Mouse (Mus musculus) CD4-positive, CD25-positive, alpha-beta regulatory T cell, adult 2 months (primary cell): Measurements from ENCODE around the gene Zc3h7b.

Experiments
- DNase-seq: peaks from one replicate; pipeline ENCODE4 v3.0.0-alpha.2; 2012; ENCODE audit warnings: low read depth, low spot score

The Zc3h7b gene

DNA sequence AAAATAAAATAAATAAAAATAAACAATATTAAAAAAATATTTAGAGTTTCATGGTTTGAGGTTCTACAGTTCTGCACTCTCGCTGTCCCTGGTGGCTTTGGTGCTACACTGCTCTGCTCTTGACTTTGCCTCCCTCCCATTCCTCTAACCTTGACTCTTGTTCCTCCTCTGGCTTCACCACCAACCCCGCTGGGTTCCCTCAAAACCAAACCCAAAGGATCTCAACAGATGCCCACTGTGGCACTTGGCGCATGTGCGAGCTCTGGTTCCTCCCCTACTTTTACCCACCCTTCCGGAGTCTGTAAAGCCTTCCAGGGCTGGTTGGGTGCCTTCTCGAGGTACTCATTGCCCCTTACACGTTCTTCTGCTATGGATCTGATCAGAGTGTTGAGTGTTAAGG, 97.4 kb downstream of the Zc3h7b start:
- DNase-seq: no peak

DNA sequence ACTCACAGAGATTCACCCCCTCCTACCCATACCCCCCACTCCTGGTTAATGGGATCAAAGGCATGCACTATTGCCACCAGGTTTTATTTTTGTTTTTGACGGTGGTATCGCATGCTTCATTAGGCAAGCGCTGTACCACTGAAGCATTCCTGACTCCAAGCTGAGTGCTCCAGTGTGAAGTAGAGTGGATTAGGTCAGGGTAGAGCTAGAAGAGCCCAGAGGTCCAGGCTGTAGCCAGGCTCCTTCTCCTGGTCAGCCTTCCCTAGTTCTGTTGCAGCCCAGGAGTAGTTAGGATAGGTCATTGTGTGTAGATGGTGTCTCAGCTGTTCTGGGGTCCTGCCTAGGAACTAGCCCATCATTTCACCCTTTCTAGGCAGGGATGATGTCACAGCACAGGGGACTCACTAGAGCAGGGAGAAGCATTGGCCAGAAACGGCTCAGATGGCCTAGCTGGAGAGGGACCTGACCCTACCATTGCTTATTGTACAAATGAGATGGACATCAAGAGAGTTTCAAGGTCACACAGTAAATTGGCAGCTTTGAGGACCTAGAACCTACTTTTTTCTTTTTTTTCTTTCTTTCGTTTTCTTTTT, 100.3 kb downstream of the Zc3h7b start:
- no peak for DNase-seq

DNA sequence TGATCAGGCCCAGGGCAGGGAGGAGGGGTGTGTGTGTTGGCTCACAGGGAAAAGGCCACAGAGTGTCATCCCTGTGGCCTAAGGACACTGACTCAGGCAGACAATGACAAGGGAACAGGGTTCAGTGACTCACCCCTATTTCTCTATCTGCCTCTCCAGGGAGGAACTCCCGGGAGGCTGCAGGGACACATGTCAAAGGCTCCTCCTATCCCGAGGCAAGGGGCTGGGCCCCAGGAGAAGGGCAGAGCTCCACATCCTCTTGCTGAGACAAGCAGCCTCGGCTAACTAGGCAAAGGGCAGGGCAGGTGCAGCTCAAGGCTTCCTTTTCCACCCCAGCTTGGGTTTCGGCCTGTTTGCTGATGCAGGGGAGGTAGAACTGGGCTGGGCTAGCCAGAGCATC, 100.9 kb downstream of the Zc3h7b start:
- no peak for DNase-seq
